Mouse (Mus musculus) forebrain, embryonic 11.5 days (tissue): ENCODE results near the gene Abhd12. TPM values are rescaled to one million over a fixed set of nuclear protein-coding genes. Genes with fewer than 3 reads are reported as not detected.

Experiments
- ATAC-seq: fragments of 200-750 bp; cut with Nextera tagmentation; replicated peaks from 2 replicates; pipeline ENCODE4 v1.8.0; 2017; ENCODE audit warnings: moderate TSS enrichment; ENCODE audit not compliant: low FRiP score
- DNase-seq: peaks from one replicate; pipeline ENCODE4 v3.0.0-alpha.2; 2017; ENCODE audit warnings: low spot score
- H3K27ac ChIP-seq: fragments of 300-500 bp; sonication (generic); 2 replicates; pipeline ENCODE4 v1.5.1; 2014; ENCODE audit warnings: low read depth, low read length
- H3K27me3 ChIP-seq: fragments of 300-500 bp; sonication (generic); 2 replicates; pipeline ENCODE4 v1.6.1; 2014; ENCODE audit warnings: mild to moderate bottlenecking, low read length, mixed read lengths; ENCODE audit not compliant: control insufficient read depth, insufficient read depth
- H3K36me3 ChIP-seq: fragments of 300-500 bp; sonication (generic); 2 replicates; pipeline ENCODE4 v1.6.1; 2014; ENCODE audit warnings: mild to moderate bottlenecking, low read length, moderate library complexity, mixed read lengths; ENCODE audit not compliant: control insufficient read depth, insufficient read depth
- H3K4me1 ChIP-seq: fragments of 300-500 bp; sonication (generic); replicated peaks from 2 replicates; pipeline ENCODE4 v1.6.1; 2014; ENCODE audit warnings: low read length, mixed read lengths; ENCODE audit not compliant: control insufficient read depth, insufficient read depth
- H3K4me2 ChIP-seq: fragments of 300-500 bp; sonication (generic); 2 replicates; pipeline ENCODE4 v1.6.1; 2014; ENCODE audit warnings: low read depth, mild to moderate bottlenecking, low read length, moderate library complexity, mixed read lengths; ENCODE audit not compliant: severe bottlenecking
- H3K4me3 ChIP-seq: fragments of 300-500 bp; sonication (generic); 2 replicates; pipeline ENCODE4 v1.5.1; 2014; ENCODE audit warnings: low read depth, low read length
- H3K9ac ChIP-seq: fragments of 300-500 bp; sonication (generic); 2 replicates; pipeline ENCODE4 v1.6.1; 2014; ENCODE audit warnings: low read length
- H3K9me3 ChIP-seq: fragments of 300-500 bp; sonication (generic); 2 replicates; pipeline ENCODE4 v1.6.1; 2016; ENCODE audit warnings: low read length, mixed read lengths; ENCODE audit not compliant: control insufficient read depth
- WGBS: fragments of 180-500 bp; shearing (Covaris S2); extraction: QIAGEN DNeasy Blood & Tissue Kit; methylation state at CpG from one replicate; pipeline ENCODE4 v1.1.7; 2014; 5-methylcytosine and 5-hydroxymethylcytosine counted together
- polyA plus RNA-seq: library from polyadenylated mRNA; unstranded; fragments of >200 nt; fragmentation: Nextera tagmentation; extraction: Ambion mirVana; gene quantifications from 2 replicates; pipeline ENCODE4 v1.2.1, GENCODE M21; 2014

The Abhd12 gene
- polyA plus RNA-seq, 1 experiment from 2014 or later = 54.2 TPM

DNA sequence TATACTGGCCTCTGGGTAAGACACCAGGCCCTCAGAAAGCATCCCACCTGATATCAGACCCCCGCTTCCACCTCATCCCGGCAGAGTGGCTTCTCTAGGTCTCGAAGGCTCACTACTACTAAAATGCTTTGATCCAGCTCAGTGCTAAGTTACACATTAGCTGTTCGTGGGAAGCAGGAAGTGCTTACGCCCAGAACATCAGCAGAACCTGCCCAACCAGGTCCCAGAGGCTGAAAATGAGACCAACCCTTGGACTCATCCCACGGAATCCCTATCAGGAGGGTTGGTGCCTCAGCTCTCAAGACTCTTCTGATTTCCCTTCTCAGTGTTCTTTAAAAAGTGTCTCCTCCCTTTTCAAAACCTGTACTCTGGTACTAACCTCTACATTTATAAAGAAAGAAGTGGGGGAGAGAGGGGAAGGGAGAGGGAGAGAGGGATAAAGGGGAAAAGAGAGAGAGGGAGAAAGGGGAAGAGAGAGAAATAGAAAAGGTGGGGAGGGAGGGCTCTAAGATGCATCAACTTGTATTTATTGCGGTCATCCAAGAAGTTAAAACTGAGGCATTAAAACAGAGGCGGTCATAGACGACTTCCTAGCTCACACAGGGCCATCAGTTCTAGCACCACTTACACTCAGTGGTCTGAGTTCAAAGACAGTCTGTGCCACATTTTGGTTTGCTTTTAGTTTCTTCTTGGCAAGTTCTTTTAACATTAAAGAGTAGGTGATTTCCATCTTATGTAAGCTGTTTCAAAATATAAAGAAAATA is 45.6 kb downstream of the Abhd12 start:
- no peaks in the 10 kb centered on the region for H3K27me3 ChIP-seq
- no peak overlapping the region for H3K4me3 ChIP-seq
- no peaks in the 10 kb centered on the region for H3K4me1 ChIP-seq
- H3K36me3 ChIP-seq = no peaks in the 10 kb centered on the region
- DNase-seq (no peak), ATAC-seq (no peak)
- H3K27ac ChIP-seq = no peak overlapping the region
- no peak overlapping the region for H3K9ac ChIP-seq
- WGBS = 90% methylated on average over 9 of the region's 9 CpGs
- H3K4me2 ChIP-seq = no peak overlapping the region
- H3K9me3 ChIP-seq = no peaks in the 10 kb centered on the region

DNA sequence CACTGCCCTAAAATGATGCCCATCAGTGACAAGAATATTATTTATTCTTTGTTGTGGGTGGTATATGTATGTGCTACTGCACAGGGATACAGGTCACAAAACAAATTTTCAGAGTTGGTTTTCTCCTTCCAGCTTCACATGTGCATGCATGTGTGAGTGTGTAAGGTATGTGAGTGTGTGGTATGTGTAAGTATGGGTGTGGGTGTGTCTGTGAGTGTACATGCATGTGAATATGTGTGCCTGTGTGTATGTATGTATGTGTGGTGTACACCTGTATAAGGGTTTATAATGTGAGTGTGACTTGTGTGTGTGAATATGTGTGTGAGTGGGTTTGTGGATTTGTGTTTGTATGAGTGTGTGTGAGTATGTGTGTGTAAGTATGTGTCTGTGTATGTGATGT is 49.4 kb downstream of the Abhd12 start:
- no peak overlapping the region for H3K9ac ChIP-seq
- H3K4me1 ChIP-seq = no peaks in the 10 kb centered on the region
- no peak overlapping the region for H3K4me3 ChIP-seq
- H3K36me3 ChIP-seq = no peaks in the 10 kb centered on the region
- no peak overlapping the region for H3K4me2 ChIP-seq
- H3K27ac ChIP-seq = no peak overlapping the region
- no peaks in the 10 kb centered on the region for H3K9me3 ChIP-seq
- no peaks in the 10 kb centered on the region for H3K27me3 ChIP-seq
- DNase-seq = no peak
- ATAC-seq = no peak

DNA sequence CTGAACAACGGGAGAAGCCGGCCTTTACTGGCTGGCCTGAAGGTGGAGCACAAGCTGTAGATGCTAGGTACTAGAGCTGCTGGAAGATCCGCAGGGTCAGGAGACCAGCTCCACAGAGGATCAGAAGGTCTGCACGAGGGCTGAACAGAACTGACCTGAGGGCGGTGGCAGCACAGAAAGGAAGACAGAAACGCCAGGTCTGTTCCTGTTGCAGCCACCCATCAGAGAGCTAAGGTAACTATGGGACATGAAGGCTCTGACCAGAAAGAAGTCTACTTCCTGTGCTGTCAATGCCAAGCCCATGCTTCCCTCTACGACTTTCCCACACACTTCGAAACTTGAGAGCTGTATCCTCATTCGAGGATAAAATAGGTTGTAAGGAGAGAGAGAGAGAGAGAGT is 53.3 kb downstream of the Abhd12 start:
- Histone ChIP-seq H3K27ac (no peak overlapping the region), H3K36me3 (no peaks in the 10 kb centered on the region), H3K4me2 (no peak overlapping the region), H3K4me1 (no peaks in the 10 kb centered on the region), H3K9ac (no peak overlapping the region), H3K9me3 (no peaks in the 10 kb centered on the region), H3K27me3 (no peaks in the 10 kb centered on the region), H3K4me3 (no peak overlapping the region)
- ATAC-seq (no peak), DNase-seq (no peak)
- WGBS = 79% methylated on average over 9 of the region's 9 CpGs

DNA sequence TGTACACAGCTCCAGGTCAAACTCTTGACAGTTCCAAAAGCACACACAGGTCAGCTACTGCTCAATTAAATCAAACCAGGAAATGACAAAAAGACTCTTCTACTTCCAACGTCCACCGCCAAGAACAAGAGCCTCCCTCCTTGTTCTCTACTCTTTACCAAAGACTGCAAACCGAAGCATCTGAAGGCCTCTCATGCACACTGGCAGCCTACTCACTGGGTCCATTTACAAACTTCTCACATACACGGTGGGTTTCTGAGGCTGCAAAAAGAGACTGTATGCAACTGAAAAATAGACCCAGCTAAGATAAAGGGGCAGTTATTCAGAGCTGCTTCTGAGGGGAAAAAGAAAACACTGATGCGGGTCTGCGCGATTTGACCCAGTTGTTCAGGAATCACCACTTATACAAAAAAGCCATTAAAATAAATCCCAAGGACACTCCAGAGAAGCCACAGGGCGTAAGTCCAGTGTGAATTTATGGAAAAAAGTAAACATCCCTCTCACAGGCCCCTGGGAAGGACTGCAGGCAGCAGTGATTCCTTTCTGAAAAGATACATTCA is 57.0 kb downstream of the Abhd12 start:
- H3K27me3 ChIP-seq = no peaks in the 10 kb centered on the region
- 82% methylated on average over 8 of the region's 8 CpGs for WGBS
- no peaks in the 10 kb centered on the region for H3K9me3 ChIP-seq
- no peak overlapping the region for H3K9ac ChIP-seq
- no peak overlapping the region for H3K4me2 ChIP-seq
- no peak overlapping the region for H3K4me3 ChIP-seq
- no peaks in the 10 kb centered on the region for H3K36me3 ChIP-seq
- ATAC-seq (no peak), DNase-seq (no peak)
- H3K27ac ChIP-seq = no peak overlapping the region
- H3K4me1 ChIP-seq = no peaks in the 10 kb centered on the region

DNA sequence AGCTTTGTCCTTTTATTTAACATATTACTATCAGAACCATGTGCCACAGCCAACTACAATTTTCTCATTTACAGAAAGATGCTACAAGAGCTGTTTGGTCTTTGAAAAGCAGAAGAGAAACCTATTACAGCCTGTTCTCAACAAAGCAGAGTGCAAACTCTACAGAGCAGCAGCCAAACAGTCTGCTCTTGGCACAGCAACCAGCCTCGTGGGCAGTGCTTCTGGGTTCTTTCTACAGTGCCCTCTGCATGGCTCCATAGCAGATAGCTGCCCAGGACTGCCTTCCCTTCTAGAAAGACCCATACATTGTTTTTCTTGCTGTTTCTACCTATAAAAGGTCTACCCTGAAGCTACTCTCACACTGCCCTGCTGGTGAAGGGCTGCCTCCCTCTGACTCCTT is 59.7 kb downstream of the Abhd12 start:
- H3K4me2 ChIP-seq = no peak overlapping the region
- H3K9ac ChIP-seq = no peak overlapping the region
- H3K36me3 ChIP-seq = no peaks in the 10 kb centered on the region
- H3K27me3 ChIP-seq = no peaks in the 10 kb centered on the region
- no peak overlapping the region for H3K27ac ChIP-seq
- no peaks in the 10 kb centered on the region for H3K9me3 ChIP-seq
- no peak for DNase-seq
- WGBS = 87% methylated on average over 1 of the region's 1 CpGs
- H3K4me3 ChIP-seq = no peak overlapping the region
- ATAC-seq = no peak
- no peaks in the 10 kb centered on the region for H3K4me1 ChIP-seq

DNA sequence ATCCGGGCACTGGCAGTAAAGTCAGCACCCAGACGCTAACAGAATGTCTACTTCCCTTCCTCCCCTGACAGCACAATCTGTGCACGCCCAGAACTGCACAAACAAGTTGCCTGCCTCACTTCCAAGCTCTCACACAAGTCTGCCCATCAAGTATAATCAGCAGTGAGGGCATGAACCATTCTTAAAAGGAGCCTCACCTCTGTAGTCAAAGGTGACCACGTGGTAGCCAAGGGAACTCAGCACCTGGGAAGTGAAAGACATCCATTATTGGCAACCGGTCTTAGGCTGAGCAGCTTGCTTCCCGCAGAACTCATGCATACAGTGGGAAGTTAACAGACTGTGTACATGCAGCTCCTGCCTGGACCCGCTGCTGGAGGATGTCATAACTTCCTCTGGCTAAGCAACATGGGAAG is 62.5 kb downstream of the Abhd12 start:
- ATAC-seq (no peak), DNase-seq (no peak)
- no peak overlapping the region for H3K4me3 ChIP-seq
- no peaks in the 10 kb centered on the region for H3K27me3 ChIP-seq
- H3K9me3 ChIP-seq = no peaks in the 10 kb centered on the region
- no peak overlapping the region for H3K4me2 ChIP-seq
- H3K27ac ChIP-seq = no peak overlapping the region
- 80% methylated on average over 7 of the region's 7 CpGs for WGBS
- H3K36me3 ChIP-seq = no peaks in the 10 kb centered on the region
- H3K4me1 ChIP-seq = no peaks in the 10 kb centered on the region
- no peak overlapping the region for H3K9ac ChIP-seq

DNA sequence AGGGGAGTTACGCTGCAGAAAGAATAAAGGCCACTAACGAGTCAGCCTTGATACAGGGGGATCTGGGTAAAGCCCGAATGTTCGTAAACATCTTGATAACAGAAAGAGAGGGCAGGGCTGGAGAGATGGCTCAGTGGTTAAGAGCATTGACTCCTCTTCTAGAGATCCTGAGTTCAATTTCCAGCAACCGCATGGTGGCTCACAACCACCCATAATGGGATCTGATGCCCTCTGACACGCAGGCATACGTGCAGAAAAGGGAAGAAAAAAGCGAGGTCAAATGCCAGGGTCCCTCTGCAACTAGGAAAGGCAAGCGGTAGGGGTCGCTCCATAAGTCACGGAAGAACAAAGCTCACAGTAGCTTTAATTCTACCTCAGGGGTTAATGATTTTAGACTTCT is 63.4 kb downstream of the Abhd12 start:
- H3K36me3 ChIP-seq = no peaks in the 10 kb centered on the region
- WGBS = 69% methylated on average over 11 of the region's 11 CpGs
- H3K4me3 ChIP-seq = no peak overlapping the region
- no peak overlapping the region for H3K9ac ChIP-seq
- H3K9me3 ChIP-seq = no peaks in the 10 kb centered on the region
- H3K27me3 ChIP-seq = no peaks in the 10 kb centered on the region
- H3K4me2 ChIP-seq = no peak overlapping the region
- ATAC-seq (no peak), DNase-seq (no peak)
- H3K4me1 ChIP-seq = no peaks in the 10 kb centered on the region
- no peak overlapping the region for H3K27ac ChIP-seq

DNA sequence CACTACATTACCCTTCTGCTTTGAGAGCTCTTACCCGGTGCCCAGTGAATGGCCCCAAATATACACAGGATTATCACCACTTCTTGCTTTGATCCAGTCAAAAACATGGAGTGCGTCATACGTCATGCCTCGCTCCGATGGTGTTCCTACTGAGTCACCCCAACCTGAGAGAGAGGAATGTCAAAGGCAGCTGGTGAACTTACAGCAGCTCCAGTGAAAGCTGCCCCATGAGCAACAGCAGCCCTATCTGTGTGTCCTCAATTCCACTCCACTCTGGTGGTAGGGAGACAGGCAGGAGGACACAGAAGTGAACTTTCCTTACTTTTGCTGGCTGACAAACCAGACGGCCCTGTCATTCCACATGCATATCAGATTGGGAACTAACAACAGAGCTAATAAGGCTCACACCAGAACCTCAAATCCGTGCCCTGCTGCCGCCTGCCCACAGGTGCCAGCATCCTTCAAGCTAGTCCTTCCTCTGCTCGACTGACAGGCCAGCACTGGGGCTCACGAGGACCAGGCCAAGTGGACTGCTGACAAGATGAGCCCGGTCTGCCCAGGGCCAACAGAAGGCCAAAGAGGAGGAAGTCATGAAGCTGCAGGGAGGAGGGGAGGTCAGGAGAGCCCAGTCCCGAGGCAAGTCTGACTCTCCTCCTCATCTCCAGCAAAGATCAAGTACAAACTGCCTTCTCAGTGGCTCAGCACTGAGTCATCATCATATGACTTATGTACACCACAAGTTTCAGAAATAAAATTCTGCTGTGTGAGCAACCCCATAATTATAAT is 64.7 kb downstream of the Abhd12 start:
- WGBS = 85% methylated on average over 12 of the region's 12 CpGs
- no peak overlapping the region for H3K4me2 ChIP-seq
- no peaks in the 10 kb centered on the region for H3K36me3 ChIP-seq

More for the DNA sequence above, 64.7 kb downstream of the Abhd12 start:
- Histone ChIP-seq H3K4me3 (no peak overlapping the region), H3K9ac (no peak overlapping the region), H3K27ac (no peak overlapping the region), H3K9me3 (no peaks in the 10 kb centered on the region), H3K27me3 (no peaks in the 10 kb centered on the region), H3K4me1 (no peaks in the 10 kb centered on the region)
- ATAC-seq = no peak
- no peak for DNase-seq
